Mouse (Mus musculus): Measurements from ENCODE around the gene Hsd17b2. TPM values are rescaled to one million over a fixed set of nuclear protein-coding genes. Genes with fewer than 3 reads are reported as not detected.

The Hsd17b2 gene
- polyA plus RNA-seq, 1 experiment from 2014 or later, result not detected

DNA sequence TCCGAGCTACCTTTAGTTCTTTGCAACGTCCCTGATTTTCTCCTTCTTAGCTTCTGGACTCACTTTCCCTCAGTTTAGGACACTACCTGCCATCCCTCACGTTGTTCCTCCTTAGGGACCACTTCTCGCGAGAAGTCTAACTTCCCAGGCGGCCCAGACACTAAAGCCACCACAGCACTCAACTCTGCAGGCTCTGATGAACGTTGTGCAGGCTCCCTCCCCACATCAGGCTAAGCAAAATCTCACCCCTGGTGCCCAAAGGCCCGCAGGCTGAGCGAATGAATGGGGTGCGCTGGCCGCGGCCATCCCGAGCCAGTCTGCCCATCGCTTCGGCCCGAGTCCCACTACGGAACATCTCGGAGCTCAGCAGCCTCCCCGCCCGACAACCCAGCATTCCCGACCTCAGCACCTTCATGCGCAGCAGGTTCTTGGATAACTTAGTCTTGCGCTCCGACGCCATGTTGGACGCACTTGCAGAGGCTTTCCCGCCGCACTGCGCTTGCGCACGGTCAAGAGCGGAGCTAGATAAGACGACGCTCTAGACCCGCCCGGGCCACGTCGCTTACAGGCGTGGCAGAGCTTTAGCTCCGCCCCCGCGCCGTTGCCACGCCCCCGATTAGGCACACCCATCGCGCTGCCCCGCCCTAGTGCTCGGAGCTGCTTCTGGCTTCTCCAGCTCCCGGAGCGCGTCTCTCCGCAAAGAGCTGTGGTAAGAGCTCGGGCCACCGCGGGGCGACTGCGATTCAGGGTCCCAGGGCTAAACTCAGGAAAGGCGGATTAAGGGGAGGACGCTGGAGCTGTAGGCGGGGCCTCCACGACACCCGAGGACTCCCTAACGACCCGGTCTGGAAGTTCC lies 100.0 kb downstream of the Hsd17b2 start, which contains the start of gene Mphosph6:
Mphosph6 (minus strand) TSS at position 501 of the 856 bp plus-strand sequence.
- no peaks in the 10 kb centered on the region for H3K27me3 ChIP-seq (ENCODE audit: control insufficient read depth, insufficient read depth, low read depth, low read length)
- peaks cover 13% of the 10 kb centered on the region for H3K4me1 ChIP-seq (replicated peaks; ENCODE audit: control insufficient read depth, insufficient read depth, low read length)
- H3K4me2 ChIP-seq (ENCODE audit: low read depth, low read length), result peak within 1 kb of the TSS; percentile 83
- H3K9ac ChIP-seq (ENCODE audit: low read length), result peak within 1 kb of the TSS; percentile 94
- ATAC-seq (ENCODE audit: low read depth), result peak; percentile 98
- H3K4me3 ChIP-seq (ENCODE audit: low read length), result peak within 1 kb of the TSS; percentile 95
- H3K9me3 ChIP-seq (ENCODE audit: control insufficient read depth, low read length), result no peaks in the 10 kb centered on the region
- peak within 1 kb of the TSS; percentile 95 for H3K27ac ChIP-seq (ENCODE audit: low read length)
- H3K36me3 ChIP-seq (ENCODE audit: control insufficient read depth, insufficient read depth, low read length), result peaks cover 9% of the 10 kb centered on the region; the same call in 1 of the 2 replicates
- WGBS, result under 1% methylated on average over 65 of the region's 65 CpGs

DNA sequence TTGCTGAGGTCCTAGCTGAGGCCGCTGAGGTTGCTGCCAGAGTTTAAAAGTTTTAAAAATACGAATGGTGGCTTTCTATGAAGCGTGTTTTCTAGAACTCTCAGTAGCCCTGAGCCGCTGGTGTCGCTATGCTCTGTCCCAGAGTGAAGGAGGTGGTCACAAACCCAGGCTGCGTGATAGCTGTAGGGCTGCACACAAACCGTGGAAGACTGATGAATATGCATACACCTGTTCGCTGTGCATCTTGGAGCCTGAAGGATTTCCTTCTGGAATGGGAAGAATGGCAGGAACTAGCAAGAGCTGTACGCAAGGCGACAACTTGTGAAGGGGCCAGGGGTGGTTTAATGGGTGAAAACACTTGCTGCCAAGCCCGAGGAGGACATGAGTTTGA lies 100.6 kb downstream of the Hsd17b2 start:
- Histone ChIP-seq H3K9me3 (ENCODE audit: control insufficient read depth, low read length) (no peaks in the 10 kb centered on the region), H3K4me3 (ENCODE audit: low read length) (peak overlapping the region; percentile 95), H3K4me2 (ENCODE audit: low read depth, low read length) (peak overlapping the region; percentile 83), H3K27me3 (ENCODE audit: control insufficient read depth, insufficient read depth, low read depth, low read length) (no peaks in the 10 kb centered on the region), H3K27ac (ENCODE audit: low read length) (peak overlapping the region; percentile 95), H3K9ac (ENCODE audit: low read length) (peak overlapping the region; percentile 71), H3K36me3 (ENCODE audit: control insufficient read depth, insufficient read depth, low read length) (peaks cover 7% of the 10 kb centered on the region; the same call in 1 of the 2 replicates), H3K4me1 (replicated peaks; ENCODE audit: control insufficient read depth, insufficient read depth, low read length) (peaks cover 13% of the 10 kb centered on the region)
- WGBS, result 3% methylated on average over 11 of the region's 11 CpGs
- peak; percentile 46 for ATAC-seq (ENCODE audit: low read depth)

DNA sequence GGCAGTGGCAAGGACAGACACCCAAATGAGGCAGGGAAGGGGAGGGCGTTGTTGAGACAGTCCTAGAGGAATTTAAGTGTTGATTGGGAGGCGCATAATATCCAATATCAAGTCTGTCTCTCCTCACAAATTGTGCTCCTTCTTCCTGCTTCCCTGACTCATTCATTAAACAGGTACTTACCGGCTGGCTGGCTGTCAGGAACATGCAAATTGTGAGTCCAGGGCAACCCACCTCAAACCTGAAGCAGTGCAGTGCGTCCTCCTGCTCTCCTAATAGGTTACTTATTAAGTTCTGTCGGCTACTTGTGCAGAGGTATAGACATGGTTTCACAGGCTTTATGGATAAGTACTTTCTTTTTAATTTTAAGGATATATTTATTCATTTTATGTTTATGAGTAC lies 103.7 kb downstream of the Hsd17b2 start:
- Histone ChIP-seq H3K9ac (ENCODE audit: low read length) (no peak overlapping the region), H3K27me3 (ENCODE audit: control insufficient read depth, insufficient read depth, low read depth, low read length) (no peaks in the 10 kb centered on the region), H3K4me2 (ENCODE audit: low read depth, low read length) (no peak overlapping the region), H3K9me3 (ENCODE audit: control insufficient read depth, low read length) (no peaks in the 10 kb centered on the region), H3K36me3 (ENCODE audit: control insufficient read depth, insufficient read depth, low read length) (no peaks in the 10 kb centered on the region), H3K4me3 (ENCODE audit: low read length) (no peak overlapping the region), H3K27ac (ENCODE audit: low read length) (0 out of 2 replicates have a peak overlapping the region, but pooled peaks have one; percentile 32), H3K4me1 (replicated peaks; ENCODE audit: control insufficient read depth, insufficient read depth, low read length) (peaks cover 6% of the 10 kb centered on the region)
- no peak for ATAC-seq (ENCODE audit: low read depth)
- WGBS, result 47% methylated on average over 5 of the region's 5 CpGs

Other genes starting within 250 kb of the Hsd17b2 start
- 4.3 and 5.0 TPM in 2 replicates for gene Plcg2, start 203.6 kb upstream of the Hsd17b2 start, polyA plus RNA-seq (2015; fragmentation: Nextera tagmentation; extraction: Ambion mirVana)
- 4.0 and 4.2 TPM in 2 replicates for gene Sdr42e1, start 28.2 kb upstream of the Hsd17b2 start, polyA plus RNA-seq (2015; fragmentation: Nextera tagmentation; extraction: Ambion mirVana)
- 53.5 and 58.1 TPM in 2 replicates for gene Mphosph6, start 100.0 kb downstream of the Hsd17b2 start, polyA plus RNA-seq (2015; fragmentation: Nextera tagmentation; extraction: Ambion mirVana)